Mouse (Mus musculus): ENCODE measurements at regions not wholly inside any gene's neighbourhood (a gene's known extent, or its start where the extent isn't known, plus 50 kb on each side); places are given as distances from the start of the nearest gene placed in this dataset.

DNA sequence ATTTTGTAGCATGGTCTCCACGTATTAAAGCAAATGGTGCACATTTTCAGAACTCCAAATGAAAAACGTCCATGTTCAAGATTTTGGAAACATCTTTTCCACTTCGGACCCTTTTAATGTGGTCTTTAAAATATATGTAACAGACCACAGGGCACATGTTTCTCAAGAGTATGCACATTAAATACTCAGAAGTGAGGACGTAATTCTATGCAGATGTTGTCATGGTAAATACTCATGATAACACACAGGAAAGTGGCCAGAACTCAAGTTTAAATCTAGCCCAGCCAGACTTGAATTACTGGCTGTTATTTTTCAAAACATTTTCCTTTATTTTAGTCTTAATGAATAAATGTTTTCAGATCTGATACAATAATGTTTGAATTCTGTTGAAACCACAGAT lies 719.7 kb downstream of the Ttll7 start:
- no peak for DNase-seq (ENCODE audit: low spot score in 2 of 2)

DNA sequence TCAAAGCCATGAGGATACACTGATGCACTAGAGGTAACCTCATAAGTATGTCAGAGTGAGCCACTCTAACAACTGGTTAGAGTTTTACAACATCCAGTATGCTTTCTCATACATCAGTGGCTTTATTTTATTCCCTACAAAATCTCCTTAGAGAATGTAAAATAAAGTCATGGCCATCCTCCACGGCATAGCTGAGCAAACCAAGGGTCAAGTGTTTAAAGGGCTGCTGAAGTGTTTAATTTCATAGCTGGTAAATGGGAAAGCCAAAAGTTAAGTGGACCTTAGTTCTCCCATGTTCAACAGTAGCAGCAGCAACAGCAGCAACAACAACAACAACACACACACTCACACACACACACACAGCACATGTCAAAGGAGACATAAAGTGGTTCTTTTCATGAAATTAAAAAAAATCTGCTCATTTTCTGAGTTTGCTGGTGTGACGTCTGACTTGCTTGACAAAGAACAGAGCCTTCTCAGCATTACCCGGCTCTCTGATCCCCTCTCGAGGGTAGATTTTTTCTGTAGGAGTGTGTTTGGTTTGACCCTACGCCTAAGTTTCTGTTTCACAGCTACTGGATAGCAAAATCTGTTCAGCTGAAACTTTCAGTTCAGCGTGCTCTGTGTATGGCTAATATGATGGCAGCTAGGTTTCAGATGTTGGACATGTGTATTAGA lies 693.3 kb downstream of the Ttll7 start:
- no peak for DNase-seq (ENCODE audit: low spot score in 2 of 2)

DNA sequence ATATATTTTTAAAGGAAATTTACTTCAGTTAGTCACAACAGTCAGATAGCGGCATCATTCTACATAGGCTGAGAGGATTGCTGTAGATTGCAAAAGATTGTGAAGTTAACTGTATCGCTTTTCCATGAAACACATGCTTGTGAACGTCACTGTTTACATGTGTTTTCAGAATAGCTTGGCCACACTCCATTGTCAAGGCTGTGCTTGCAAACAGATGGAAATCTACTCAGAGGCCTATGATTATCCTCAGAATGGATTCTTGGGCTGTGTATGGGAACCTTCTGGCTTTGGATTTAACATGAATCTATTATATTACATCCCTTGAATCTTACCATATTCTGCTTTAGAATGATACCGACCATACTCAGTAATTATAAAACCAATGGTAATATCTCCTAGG lies 690.1 kb downstream of the Ttll7 start:
- DNase-seq (ENCODE audit: low spot score in 2 of 2) = no peak

DNA sequence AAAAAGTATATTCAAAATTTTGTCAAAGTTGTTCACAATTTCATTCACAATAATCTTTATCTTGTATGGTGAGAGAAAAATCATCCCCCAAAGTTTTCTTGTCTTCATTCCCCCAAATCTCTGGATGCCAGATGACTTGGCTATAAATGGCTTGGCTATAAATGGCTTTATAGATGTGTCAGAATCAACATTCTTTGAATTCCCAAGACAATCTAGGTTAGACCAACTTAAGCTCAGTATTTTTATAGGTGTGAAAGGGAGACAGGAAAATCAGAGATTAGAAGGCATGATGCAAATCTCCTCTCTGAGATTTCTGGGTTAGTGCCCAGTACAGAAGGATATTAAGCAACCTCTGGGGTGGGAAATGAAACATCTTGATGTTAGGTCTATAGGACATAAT lies 685.4 kb downstream of the Ttll7 start:
- DNase-seq (ENCODE audit: low spot score in 2 of 2) = no peak

DNA sequence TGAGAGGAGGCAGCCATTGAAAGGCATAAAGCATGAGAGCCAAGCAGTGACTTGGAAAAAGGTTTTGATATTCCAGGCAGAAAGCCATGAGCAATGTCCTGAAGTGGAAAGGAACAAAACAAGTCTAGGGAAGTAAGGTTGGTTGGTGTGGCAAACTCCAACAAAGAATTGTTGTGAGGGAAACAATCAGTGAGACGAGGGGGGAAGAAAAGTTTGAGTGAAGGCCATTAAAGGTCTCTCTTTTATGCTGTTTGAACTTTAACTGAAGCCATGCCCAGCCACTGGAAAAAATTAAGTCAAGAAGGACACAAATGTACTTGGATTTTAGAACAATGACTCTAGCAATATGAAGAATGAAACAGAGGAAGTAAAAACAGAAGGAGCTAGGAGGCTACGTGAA lies 680.0 kb downstream of the Ttll7 start:
- no peak for DNase-seq (ENCODE audit: low spot score in 2 of 2)

DNA sequence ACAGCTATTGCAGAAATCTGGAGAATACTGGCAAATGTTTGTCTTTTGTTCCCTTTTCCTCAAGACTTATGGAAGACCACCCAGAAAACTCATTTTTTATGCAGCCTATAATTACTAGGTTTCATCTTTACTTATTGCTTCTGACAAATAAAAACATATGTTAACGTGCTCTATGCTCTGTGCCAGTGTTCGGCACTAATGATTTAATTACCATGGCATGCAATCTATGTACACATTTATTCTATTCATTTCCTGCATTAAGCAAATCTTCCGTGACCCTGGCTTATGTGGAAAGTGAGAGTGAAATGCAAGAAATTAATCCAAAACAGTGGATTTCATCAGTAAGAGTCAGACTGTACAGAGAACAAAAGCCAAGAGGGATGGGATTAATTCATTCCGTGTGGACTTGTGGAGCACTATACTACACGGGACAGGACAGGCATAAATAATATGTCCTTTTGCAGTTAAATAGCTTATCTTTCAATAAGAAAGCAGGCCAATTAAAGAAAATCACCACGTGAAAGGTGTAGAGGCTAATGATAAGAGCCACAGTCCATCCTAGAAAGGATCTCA lies 679.5 kb downstream of the Ttll7 start:
- DNase-seq (ENCODE audit: low spot score in 2 of 2) = no peak

All from spleen, postnatal 36 days (tissue).